Mouse (Mus musculus) lung, adult 18-20 months (tissue): Measurements from ENCODE around the gene E4f1.

ENCODE experiments used
- DNase-seq, 2 experiments: peaks; one replicate each; pipeline ENCODE4 v3.0.0; 2022; ENCODE audit warnings: mixed read lengths in 2 of 2

Gene E4f1

DNA sequence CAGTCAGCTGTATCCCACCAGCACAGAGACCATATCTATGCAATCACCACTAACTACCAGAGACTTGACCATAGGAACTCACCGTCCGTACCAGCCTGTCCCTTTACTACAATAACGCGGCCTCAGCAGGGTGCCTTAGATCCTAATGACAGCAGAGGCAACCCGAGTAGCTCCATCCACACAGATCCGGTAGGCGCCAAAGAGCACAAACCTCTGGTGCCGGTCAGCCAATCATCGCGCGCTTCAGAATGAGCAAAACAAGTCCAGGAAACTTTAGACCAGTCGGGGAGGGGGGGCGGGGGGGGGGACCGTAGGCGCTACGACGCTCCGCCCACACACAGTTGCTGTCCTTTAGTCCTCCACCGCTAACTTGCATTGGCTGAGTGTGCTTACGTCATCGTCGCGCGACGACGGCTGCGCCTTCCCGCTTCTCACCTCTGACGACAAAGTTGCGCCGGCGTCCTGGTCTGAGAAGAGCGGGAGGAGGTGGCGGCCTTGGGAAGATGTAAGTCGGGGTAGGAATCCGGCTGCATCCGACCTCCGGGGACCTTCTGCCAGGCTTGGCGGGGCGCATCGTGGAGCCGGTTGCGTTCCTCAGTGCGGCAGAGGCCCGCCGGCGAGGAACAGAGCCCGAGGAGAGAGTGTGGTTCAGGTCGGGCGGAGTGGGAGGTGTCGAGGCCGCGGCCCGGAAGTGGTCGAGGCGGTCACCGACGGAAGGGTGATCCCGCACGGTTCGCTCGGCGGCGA lies 55.7 kb downstream of the E4f1 start, which contains the start of gene Rnps1:
Gene Rnps1 (plus strand): TSS at position 336 of the 747 bp plus-strand sequence.
- DNase-seq = peak; percentile 93 to 95

DNA sequence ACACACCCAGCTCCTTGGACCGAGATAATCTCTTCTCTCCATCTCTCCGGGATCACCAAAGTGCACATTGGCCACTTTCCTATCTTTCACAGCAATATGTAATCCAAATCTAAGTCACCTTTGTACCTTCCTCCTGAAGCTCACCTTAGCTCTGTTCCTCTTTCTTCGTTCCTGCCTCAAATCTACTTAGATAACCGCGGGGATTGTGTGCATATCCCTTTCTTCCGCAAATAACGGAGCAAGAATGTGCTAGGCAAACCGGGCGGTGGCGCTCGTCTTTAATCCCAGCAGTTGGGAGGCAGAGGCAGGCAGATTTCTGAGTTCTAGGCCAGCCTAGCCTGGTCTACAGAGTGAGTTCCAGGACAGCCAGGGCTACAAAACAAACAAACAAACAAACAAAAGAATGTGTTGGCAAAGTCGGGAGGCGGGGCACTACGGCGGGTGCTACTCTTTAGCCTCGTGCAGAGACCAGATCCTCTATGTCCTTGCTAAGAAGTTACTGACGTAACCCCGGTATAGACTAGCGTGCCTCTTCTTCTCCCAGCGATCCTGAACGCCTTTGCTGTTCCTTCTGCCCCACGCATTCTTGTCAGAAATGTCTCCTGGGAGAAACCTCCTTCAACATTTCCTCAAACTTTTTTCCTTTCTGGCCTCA lies 56.4 kb downstream of the E4f1 start:
- DNase-seq = peak; percentile 26 to 33

DNA sequence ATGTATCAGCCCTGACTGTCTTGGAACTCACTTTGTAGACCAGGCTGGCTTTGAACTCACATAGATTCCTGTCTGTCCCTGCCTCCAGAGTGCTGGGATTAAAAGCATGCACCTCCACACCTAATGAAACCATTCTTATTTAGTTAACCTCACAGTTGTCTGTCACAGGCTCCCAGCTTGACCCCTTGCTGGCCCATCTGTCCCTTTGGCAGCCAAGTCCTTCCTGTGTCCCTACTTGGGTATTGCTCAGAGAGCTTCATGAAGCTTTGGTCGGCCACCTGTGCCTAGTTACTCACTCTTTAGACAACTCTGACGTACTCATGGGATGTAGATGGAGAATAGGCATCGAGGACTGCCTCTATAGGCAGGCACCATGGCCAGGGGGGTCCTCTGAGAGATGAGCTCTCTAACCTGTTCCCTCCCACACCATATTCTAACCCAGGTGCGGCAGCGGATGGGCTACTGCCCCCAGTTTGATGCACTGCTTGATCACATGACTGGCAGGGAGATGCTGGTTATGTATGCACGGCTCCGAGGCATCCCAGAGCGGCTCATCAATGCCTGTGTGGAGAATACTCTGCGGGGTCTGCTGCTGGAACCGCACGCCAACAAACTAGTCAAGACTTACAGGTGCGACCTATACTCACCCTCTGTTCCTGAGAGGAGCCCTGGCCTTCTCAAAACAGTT lies 62.9 kb downstream of the E4f1 start:
- no peak for DNase-seq

DNA sequence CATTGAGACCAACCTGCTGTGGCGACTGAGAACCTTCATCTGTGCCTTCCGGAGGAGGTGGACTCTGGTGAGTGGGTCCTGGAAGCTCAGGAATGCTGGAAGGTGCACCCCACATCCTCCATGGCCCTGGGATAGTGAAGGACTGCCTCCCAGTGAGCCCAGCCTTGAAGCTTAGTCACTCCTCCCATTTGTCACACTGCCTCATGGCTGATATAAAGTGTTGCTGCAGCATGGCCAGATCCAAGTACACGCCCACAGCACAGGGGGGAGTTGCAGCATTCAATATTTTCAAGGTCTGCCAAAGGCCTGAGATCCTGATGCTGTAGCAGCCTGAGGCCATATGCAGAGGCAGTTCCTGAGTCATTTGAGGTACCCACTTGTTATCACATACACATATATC lies 67.7 kb downstream of the E4f1 start:
- no peak for DNase-seq

DNA sequence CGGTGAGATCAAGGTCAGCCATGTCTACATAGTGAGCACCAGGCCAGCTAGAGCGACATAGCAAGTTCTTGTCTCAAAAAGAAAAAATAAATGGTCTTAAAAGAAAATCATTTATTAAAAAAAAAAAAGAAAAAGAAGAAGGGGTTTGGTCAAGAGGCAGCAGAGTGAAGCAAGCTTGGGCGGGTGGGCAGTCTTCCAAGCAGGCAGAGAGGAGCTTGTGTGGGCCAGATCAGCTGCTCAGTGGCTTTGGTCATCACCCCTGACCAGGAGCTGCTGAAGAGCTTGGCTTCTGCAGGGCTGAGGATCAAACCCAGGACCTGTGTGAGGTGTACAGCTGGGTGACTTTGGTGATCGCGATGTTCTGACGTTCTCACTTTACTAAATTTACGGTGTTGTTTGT lies 75.7 kb downstream of the E4f1 start:
- DNase-seq = peak; percentile 28 to 34
